Mouse (Mus musculus): ENCODE results near the gene 1110059G10Rik. TPM values are rescaled to one million over a fixed set of nuclear protein-coding genes. Genes with fewer than 3 reads are reported as not detected.

Gene 1110059G10Rik
- polyA plus RNA-seq (2014; fragmentation: Nextera tagmentation; extraction: Ambion mirVana): 35.0 and 35.9 TPM in 2 replicates

DNA sequence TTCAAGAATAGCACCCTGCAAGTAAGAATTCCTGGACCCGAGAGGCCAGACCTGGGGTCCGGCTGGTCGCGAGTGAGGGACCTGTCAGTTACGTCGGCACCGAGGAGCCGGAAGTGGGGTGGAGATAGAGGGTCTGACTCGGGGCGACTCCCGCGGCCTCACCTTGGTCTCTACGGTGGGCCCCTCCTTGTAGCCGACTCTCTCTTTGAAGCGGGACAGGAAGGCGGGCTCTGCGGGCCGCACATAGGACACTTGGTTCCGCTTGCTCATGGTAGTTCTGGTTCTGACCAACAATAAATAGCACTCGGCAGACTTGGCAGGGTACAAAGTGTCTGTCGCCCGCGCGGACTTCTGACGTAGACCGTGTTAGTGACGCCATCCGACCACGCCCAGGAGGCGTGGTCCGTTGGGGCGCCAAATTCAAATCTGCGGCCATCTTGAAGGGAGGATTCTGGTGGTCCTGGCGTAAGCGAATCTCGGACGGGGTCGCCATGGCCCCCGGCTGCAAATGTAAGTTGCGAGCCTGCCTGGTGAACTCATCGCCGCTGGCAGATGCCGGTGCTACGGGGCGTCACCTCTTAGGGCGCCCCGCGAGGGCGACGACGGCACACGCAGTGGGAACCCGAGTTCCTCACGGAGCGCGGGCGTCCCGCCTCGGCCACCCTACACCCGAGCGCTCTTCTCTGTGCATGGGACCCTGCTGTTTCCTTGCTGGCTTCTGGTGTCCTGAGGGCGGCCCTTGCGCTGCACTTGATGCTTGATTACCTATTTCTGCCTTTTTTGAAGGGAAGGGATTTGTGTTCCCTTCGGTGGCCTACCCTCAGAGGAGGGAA, at the start of gene 1110059G10Rik, which contains the start of gene Kif15:
Gene 1110059G10Rik, minus strand, starts transcription at position 358 of the 833 bp plus-strand sequence.
Gene Kif15, plus strand, starts transcription at position 404 of the 833 bp plus-strand sequence.
- Histone ChIP-seq H3K9me3 (ENCODE audit: control insufficient read depth, low read length) (no peaks in the 10 kb centered on the region), H3K4me1 (ENCODE audit: control insufficient read depth, insufficient read depth, low read length) (peaks cover 3% of the 10 kb centered on the region), H3K27me3 (replicated peaks; ENCODE audit: control insufficient read depth, insufficient read depth, low read length) (no peaks in the 10 kb centered on the region), H3K4me3 (ENCODE audit: low read depth, low read length) (peak within 1 kb of the TSS; percentile 64), H3K9ac (ENCODE audit: low read depth, low read length) (peak within 1 kb of the TSS; percentile 83), H3K36me3 (ENCODE audit: control insufficient read depth, insufficient read depth, low read length) (peaks cover 21% of the 10 kb centered on the region; the same call in 1 of the 2 replicates), H3K4me2 (ENCODE audit: low read depth, low read length) (peak within 1 kb of the TSS; percentile 75), H3K27ac (replicated peaks; ENCODE audit: low read depth, low read length) (peak within 1 kb of the TSS; percentile 66)
- ATAC-seq (ENCODE audit: low read depth) (peak; percentile 96), DNase-seq (ENCODE audit: low spot score) (peak; percentile 94)
- WGBS: under 1% methylated on average over 52 of the region's 64 CpGs

DNA sequence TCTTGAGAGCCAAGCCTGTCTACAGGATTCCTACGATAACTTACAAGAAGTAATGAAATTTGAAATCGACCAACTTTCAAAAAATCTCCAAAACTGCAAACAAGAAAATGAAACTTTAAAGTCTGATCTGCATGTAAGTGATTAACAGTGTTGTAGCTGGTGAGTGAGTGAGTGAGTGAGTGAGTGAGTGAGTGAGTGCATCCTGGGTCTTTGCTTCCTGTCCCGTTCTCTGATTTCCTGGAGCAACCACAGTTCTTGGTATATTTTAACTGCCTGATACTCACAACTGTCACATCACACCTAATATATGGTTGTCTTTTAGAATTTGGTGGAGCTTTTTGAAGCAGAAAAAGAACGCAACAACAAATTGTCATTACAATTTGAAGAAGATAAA, 48.4 kb upstream of the 1110059G10Rik start:
- ATAC-seq (ENCODE audit: low read depth) (no peak), DNase-seq (ENCODE audit: low spot score) (no peak)
- Histone ChIP-seq H3K4me2 (ENCODE audit: low read depth, low read length) (no peak overlapping the region), H3K9ac (ENCODE audit: low read depth, low read length) (no peak overlapping the region), H3K4me3 (ENCODE audit: low read depth, low read length) (no peak overlapping the region), H3K36me3 (ENCODE audit: control insufficient read depth, insufficient read depth, low read length) (peaks cover 89% of the 10 kb centered on the region), H3K27ac (replicated peaks; ENCODE audit: low read depth, low read length) (no peak overlapping the region), H3K4me1 (ENCODE audit: control insufficient read depth, insufficient read depth, low read length) (no peaks in the 10 kb centered on the region), H3K9me3 (ENCODE audit: control insufficient read depth, low read length) (no peaks in the 10 kb centered on the region), H3K27me3 (replicated peaks; ENCODE audit: control insufficient read depth, insufficient read depth, low read length) (no peaks in the 10 kb centered on the region)
- WGBS: 95% methylated on average over 4 of the region's 4 CpGs

DNA sequence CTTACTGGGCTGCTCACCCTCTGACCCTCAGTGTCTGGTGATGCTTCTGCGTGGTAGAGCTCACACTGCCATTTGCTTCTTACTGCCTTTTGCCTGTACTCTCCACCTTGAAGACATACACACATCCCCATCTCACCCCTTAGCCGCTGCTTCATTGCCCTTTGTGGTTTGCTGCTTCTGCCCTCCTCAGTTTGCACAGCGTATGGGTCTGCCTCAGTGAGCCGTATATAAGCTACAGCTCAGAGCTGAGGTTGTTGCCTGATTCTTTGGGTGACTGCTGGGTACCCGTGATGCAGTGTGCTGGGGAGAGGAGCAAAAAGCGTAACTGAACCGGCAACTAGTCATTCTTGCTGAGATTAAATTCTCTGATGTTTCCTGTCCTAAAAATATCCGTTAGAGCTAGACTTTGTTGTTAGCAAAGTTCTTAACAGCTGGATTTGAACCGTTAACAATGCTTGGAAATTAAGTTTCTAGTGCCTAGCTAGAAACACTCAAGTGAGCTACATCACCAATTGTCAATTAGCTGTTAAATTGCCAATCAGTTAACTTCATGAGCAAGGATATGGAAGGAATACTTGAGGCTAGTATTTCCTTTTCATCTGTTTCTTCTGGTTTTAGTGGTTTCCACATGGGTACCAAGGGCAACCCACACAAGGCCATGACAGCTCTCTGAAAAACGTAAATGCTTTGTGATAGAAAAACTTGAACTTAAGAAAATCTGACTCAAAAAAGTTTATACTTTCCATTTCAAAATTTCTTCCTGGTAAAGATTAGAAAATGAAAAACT, 47.8 kb upstream of the 1110059G10Rik start:
- WGBS: 92% methylated on average over 10 of the region's 10 CpGs
- Histone ChIP-seq H3K27ac (replicated peaks; ENCODE audit: low read depth, low read length) (no peak overlapping the region), H3K36me3 (ENCODE audit: control insufficient read depth, insufficient read depth, low read length) (peaks cover 89% of the 10 kb centered on the region), H3K4me1 (ENCODE audit: control insufficient read depth, insufficient read depth, low read length) (no peaks in the 10 kb centered on the region), H3K9me3 (ENCODE audit: control insufficient read depth, low read length) (no peaks in the 10 kb centered on the region), H3K4me2 (ENCODE audit: low read depth, low read length) (no peak overlapping the region), H3K9ac (ENCODE audit: low read depth, low read length) (no peak overlapping the region), H3K27me3 (replicated peaks; ENCODE audit: control insufficient read depth, insufficient read depth, low read length) (no peaks in the 10 kb centered on the region), H3K4me3 (ENCODE audit: low read depth, low read length) (no peak overlapping the region)
- ATAC-seq (ENCODE audit: low read depth): no peak
- DNase-seq (ENCODE audit: low spot score): no peak

DNA sequence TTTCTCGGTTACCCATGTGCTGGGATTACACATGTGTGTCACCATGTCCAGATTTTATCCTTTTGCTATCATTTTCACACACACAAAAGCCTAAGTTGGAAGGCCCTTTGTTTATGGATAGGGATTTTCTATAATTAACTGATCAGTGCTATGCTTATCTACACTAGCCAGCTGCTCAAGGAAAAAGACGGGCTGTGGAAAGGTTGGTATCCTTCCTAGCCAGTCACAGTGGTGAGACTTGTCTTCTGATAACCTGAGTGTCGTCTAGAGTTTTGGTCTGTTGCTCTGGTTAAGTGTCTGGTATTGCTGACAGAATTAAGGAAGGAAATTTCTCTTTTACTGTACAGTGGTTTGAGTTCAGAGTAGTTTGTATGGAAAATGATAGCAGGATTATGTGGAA, 21.9 kb downstream of the 1110059G10Rik start:
- WGBS: 93% methylated on average over 3 of the region's 3 CpGs
- H3K27me3 ChIP-seq (replicated peaks; ENCODE audit: control insufficient read depth, insufficient read depth, low read length): no peaks in the 10 kb centered on the region
- H3K36me3 ChIP-seq (ENCODE audit: control insufficient read depth, insufficient read depth, low read length): peaks cover 76% of the 10 kb centered on the region
- H3K4me2 ChIP-seq (ENCODE audit: low read depth, low read length): no peak overlapping the region
- H3K9ac ChIP-seq (ENCODE audit: low read depth, low read length): no peak overlapping the region
- H3K4me1 ChIP-seq (ENCODE audit: control insufficient read depth, insufficient read depth, low read length): 0 out of 2 replicates have a peak, but pooled peaks cover under 1% of the 10 kb centered on the region
- peaks cover 10% of the 10 kb centered on the region; the same call in 1 of the 2 replicates for H3K9me3 ChIP-seq (ENCODE audit: control insufficient read depth, low read length)
- no peak overlapping the region for H3K4me3 ChIP-seq (ENCODE audit: low read depth, low read length)
- ATAC-seq (ENCODE audit: low read depth) (no peak), DNase-seq (ENCODE audit: low spot score) (no peak)
- no peak overlapping the region for H3K27ac ChIP-seq (replicated peaks; ENCODE audit: low read depth, low read length)

DNA sequence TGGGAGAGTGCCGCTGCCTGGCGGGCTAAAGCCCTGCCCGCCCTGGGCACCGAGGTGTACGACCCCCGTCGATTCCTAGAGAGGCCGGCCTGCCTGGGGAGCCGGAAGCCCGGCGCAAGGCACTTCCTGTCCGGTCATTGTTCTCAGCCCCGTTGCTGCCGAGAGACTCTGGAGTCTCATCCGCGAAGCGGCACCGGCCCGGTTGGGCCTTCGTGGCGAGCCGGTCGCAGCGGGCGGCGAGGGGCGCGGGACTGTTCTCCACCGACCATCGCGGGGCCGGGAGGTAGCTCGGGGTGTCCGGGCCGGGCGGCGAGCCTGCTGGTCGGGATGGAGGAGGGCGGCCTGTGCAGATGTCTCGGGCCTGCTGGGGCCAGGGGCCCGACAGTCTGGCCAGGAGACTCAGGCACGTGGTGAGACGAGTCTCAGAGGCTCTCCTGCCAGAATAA, 27.8 kb downstream of the 1110059G10Rik start, which contains the start of gene Zfp105:
Gene Zfp105, plus strand, starts transcription at position 137 of the 446 bp plus-strand sequence.
- Histone ChIP-seq H3K4me2 (ENCODE audit: low read depth, low read length) (peak within 1 kb of the TSS; percentile 58), H3K36me3 (ENCODE audit: control insufficient read depth, insufficient read depth, low read length) (peaks cover 33% of the 10 kb centered on the region), H3K27ac (replicated peaks; ENCODE audit: low read depth, low read length) (peak within 1 kb of the TSS; percentile 71), H3K9me3 (ENCODE audit: control insufficient read depth, low read length) (no peaks in the 10 kb centered on the region), H3K4me1 (ENCODE audit: control insufficient read depth, insufficient read depth, low read length) (0 out of 2 replicates have a peak, but pooled peaks cover 4% of the 10 kb centered on the region), H3K4me3 (ENCODE audit: low read depth, low read length) (peak within 1 kb of the TSS; percentile 61), H3K9ac (ENCODE audit: low read depth, low read length) (peak within 1 kb of the TSS; percentile 93), H3K27me3 (replicated peaks; ENCODE audit: control insufficient read depth, insufficient read depth, low read length) (no peaks in the 10 kb centered on the region)
- DNase-seq (ENCODE audit: low spot score) (peak; percentile 93), ATAC-seq (ENCODE audit: low read depth) (peak; percentile 99)
- 0% methylated on average over 33 of the region's 43 CpGs for WGBS

DNA sequence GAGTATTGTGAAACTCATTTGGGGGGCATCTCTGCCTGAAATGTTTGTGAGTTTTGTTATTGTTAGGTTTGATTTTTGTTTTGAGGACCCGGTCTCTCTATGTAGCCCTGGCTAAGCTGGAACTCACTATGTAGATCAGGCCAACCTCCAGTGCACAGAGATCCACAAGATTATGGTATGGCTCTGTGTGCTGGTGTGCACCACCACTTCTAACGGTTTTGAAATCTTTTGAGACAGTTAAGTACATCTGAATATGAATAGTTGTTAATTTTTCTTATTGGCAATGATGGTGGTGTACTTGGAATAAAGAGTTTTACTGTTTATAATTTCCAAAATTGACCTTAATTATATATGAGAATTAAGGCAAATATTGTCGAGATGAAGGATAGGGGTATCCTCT, 28.4 kb downstream of the 1110059G10Rik start:
- H3K4me1 ChIP-seq (ENCODE audit: control insufficient read depth, insufficient read depth, low read length): 0 out of 2 replicates have a peak, but pooled peaks cover 4% of the 10 kb centered on the region
- peak overlapping the region; percentile 61 for H3K4me3 ChIP-seq (ENCODE audit: low read depth, low read length)
- H3K36me3 ChIP-seq (ENCODE audit: control insufficient read depth, insufficient read depth, low read length): peaks cover 28% of the 10 kb centered on the region
- H3K9ac ChIP-seq (ENCODE audit: low read depth, low read length): peak overlapping the region; percentile 93
- peak overlapping the region; percentile 71; the same call in 1 of the 2 replicates for H3K27ac ChIP-seq (replicated peaks; ENCODE audit: low read depth, low read length)
- no peaks in the 10 kb centered on the region for H3K9me3 ChIP-seq (ENCODE audit: control insufficient read depth, low read length)
- 23% methylated on average over 3 of the region's 3 CpGs for WGBS
- peak overlapping the region; percentile 58 for H3K4me2 ChIP-seq (ENCODE audit: low read depth, low read length)
- ATAC-seq (ENCODE audit: low read depth) (no peak), DNase-seq (ENCODE audit: low spot score) (no peak)
- H3K27me3 ChIP-seq (replicated peaks; ENCODE audit: control insufficient read depth, insufficient read depth, low read length): no peaks in the 10 kb centered on the region

DNA sequence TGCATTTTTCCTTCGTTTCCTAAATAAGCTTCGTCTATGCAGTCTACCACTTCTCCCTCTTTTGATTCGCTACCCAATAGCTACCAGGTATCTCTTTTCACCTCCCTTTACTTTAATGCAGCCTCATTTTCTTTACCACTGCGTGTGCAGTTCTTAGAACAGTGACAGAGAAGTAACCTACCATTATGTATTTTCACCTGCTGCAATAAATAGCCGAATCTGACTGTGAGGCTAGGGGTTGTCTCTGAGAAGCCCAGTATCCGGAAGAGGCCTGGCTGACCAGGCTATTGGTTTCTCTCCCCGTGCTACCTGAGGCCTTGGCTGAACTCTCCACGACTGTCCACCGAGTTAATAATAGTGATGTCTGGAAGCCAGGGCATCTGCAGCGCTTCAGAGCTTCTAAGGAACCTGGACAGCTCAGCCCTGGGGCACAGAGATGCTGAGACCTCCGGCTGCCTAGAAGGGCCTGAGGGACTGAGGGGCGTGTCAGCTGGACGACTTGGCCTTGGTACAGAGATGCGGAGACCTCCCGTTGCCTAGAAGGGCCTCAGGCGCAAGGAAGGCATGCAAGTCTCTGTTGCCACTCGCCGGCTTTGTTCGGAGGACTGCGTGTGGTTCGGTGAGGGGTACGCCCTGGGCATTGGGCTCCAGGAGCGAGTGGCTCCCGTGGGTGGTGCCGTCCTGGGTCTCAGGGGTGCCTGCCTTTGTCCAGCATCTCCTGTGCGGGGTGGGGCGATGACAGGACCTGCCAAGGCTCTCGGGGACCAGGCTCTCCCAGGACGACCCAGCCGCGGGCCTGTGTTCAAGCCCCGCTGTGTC, 47.9 kb downstream of the 1110059G10Rik start:
- Histone ChIP-seq H3K9ac (ENCODE audit: low read depth, low read length) (peak overlapping the region; percentile 74), H3K4me1 (ENCODE audit: control insufficient read depth, insufficient read depth, low read length) (0 out of 2 replicates have a peak, but pooled peaks cover 3% of the 10 kb centered on the region), H3K4me2 (ENCODE audit: low read depth, low read length) (peak overlapping the region; percentile 69), H3K4me3 (ENCODE audit: low read depth, low read length) (peak overlapping the region; percentile 52), H3K27ac (replicated peaks; ENCODE audit: low read depth, low read length) (no peak overlapping the region), H3K9me3 (ENCODE audit: control insufficient read depth, low read length) (no peaks in the 10 kb centered on the region), H3K27me3 (replicated peaks; ENCODE audit: control insufficient read depth, insufficient read depth, low read length) (no peaks in the 10 kb centered on the region), H3K36me3 (ENCODE audit: control insufficient read depth, insufficient read depth, low read length) (no peaks in the 10 kb centered on the region; the same call in 1 of the 2 replicates)
- 11% methylated on average over 30 of the region's 32 CpGs for WGBS
- ATAC-seq (ENCODE audit: low read depth) (peak; percentile 96), DNase-seq (ENCODE audit: low spot score) (peak; percentile 90)
